Mouse (Mus musculus) lung, embryonic 16.5 days (tissue): ENCODE data around the gene Tmem238. TPM values are rescaled to one million over a fixed set of nuclear protein-coding genes. Genes with fewer than 3 reads are reported as not detected.
"Not testable (repeated sequence)": the region's sequence is repeated elsewhere in the genome, so short reads cannot be mapped to it uniquely, and the experiment has no call there.

Experiments used
- ATAC-seq: fragments of 200-750 bp; cut with Nextera tagmentation; 2 replicates; pipeline ENCODE4 v1.8.0; 2017; ENCODE audit warnings: low read depth, mild to moderate bottlenecking, moderate library complexity
- H3K27ac ChIP-seq: fragments of 300-500 bp; sonication (generic); 2 replicates; pipeline ENCODE4 v1.5.1; 2014; ENCODE audit warnings: mild to moderate bottlenecking, control low read depth, low read length
- H3K27me3 ChIP-seq: fragments of 300-500 bp; sonication (generic); 2 replicates; pipeline ENCODE4 v1.6.1; 2014; ENCODE audit warnings: low read depth, low read length, mixed read lengths; ENCODE audit not compliant: control insufficient read depth, insufficient read depth
- H3K36me3 ChIP-seq: fragments of 300-500 bp; sonication (generic); 2 replicates; pipeline ENCODE4 v1.6.1; 2014; ENCODE audit warnings: low read length; ENCODE audit not compliant: control insufficient read depth, insufficient read depth
- H3K4me1 ChIP-seq: fragments of 300-500 bp; sonication (generic); replicated peaks from 2 replicates; pipeline ENCODE4 v1.6.1; 2014; ENCODE audit warnings: low read length, mixed read lengths; ENCODE audit not compliant: control insufficient read depth, insufficient read depth
- H3K4me2 ChIP-seq: fragments of 300-500 bp; sonication (generic); 2 replicates; pipeline ENCODE4 v1.6.1; 2014; ENCODE audit warnings: low read depth, low read length, control low read depth
- H3K4me3 ChIP-seq: fragments of 300-500 bp; sonication (generic); 2 replicates; pipeline ENCODE4 v1.5.1; 2014; ENCODE audit warnings: mild to moderate bottlenecking, low read length, control low read depth
- H3K9ac ChIP-seq: fragments of 300-500 bp; sonication (generic); 2 replicates; pipeline ENCODE4 v1.6.1; 2014; ENCODE audit warnings: low read length, control low read depth
- H3K9me3 ChIP-seq: fragments of 300-500 bp; sonication (generic); 2 replicates; pipeline ENCODE4 v1.6.1; 2016; ENCODE audit warnings: low read length; ENCODE audit not compliant: control insufficient read depth
- WGBS: fragments of 180-500 bp; shearing (Covaris S2); extraction: QIAGEN DNeasy Blood & Tissue Kit; methylation state at CpG from one replicate; pipeline ENCODE4 v1.1.7; 2014; 5-methylcytosine and 5-hydroxymethylcytosine counted together
- polyA plus RNA-seq: library from polyadenylated mRNA; unstranded; fragments of >200 nt; fragmentation: Nextera tagmentation; extraction: Ambion mirVana; gene quantifications from 2 replicates; pipeline ENCODE4 v1.2.1, GENCODE M21; 2015

Tmem238 gene
- polyA plus RNA-seq, 1 experiment from 2014 or later, result 17.9 TPM

DNA sequence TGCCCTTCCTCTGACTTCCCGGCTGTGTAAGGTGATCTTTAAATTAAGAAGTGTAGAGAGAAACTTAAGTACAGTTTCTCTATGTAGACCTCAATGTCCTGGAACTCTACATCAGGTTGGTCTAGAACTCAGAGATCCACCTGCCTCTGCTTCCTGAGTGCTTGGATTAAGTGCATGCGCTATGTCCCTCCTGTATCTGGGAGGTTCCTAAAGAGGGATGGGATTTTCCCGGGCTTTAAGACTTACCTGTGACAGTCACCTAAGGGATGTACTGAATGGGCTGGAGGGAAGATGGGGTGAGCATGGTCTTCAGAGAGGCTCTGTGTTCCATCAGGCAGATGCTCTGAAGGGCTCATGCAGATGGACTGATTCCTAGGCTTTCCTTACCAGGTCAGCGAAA lies 4.2 kb upstream of the Tmem238 start:
- WGBS, result 36% methylated on average over 4 of the region's 4 CpGs
- Histone ChIP-seq H3K27ac (no peak overlapping the region), H3K27me3 (no peaks in the 10 kb centered on the region), H3K36me3 (peaks cover 28% of the 10 kb centered on the region), H3K9ac (peak overlapping the region; percentile 95), H3K4me2 (peak overlapping the region; percentile 66), H3K9me3 (no peaks in the 10 kb centered on the region), H3K4me3 (peak overlapping the region; percentile 82), H3K4me1 (peaks cover 7% of the 10 kb centered on the region)
- ATAC-seq, result no peak

DNA sequence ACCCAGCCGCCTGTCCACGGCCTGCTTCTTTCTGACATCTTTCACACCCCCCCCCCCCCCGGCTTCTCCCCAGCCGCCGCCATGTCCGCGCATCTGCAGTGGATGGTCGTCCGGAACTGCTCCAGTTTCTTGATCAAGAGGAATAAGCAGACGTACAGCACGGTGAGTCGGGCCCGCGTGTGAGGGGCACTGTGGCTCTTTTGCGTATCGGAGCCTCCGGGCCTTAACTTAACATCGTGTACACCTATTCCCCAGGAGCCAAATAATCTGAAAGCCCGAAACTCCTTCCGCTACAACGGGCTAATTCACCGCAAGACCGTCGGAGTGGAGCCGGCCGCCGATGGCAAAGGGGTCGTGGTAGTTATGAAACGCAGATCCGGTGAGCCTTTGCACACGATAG lies 3.8 kb upstream of the Tmem238 start:
- not testable (repeated sequence) for H3K9me3 ChIP-seq, ATAC-seq, H3K4me1 ChIP-seq, H3K27me3 ChIP-seq
- under 1% methylated on average over 31 of the region's 31 CpGs for WGBS
- peaks cover 28% of the 10 kb centered on the region for H3K36me3 ChIP-seq
- peak overlapping the region; percentile 95 for H3K9ac ChIP-seq
- peak overlapping the region; percentile 86 for H3K27ac ChIP-seq
- H3K4me3 ChIP-seq, result peak overlapping the region; percentile 82
- peak overlapping the region; percentile 66 for H3K4me2 ChIP-seq

DNA sequence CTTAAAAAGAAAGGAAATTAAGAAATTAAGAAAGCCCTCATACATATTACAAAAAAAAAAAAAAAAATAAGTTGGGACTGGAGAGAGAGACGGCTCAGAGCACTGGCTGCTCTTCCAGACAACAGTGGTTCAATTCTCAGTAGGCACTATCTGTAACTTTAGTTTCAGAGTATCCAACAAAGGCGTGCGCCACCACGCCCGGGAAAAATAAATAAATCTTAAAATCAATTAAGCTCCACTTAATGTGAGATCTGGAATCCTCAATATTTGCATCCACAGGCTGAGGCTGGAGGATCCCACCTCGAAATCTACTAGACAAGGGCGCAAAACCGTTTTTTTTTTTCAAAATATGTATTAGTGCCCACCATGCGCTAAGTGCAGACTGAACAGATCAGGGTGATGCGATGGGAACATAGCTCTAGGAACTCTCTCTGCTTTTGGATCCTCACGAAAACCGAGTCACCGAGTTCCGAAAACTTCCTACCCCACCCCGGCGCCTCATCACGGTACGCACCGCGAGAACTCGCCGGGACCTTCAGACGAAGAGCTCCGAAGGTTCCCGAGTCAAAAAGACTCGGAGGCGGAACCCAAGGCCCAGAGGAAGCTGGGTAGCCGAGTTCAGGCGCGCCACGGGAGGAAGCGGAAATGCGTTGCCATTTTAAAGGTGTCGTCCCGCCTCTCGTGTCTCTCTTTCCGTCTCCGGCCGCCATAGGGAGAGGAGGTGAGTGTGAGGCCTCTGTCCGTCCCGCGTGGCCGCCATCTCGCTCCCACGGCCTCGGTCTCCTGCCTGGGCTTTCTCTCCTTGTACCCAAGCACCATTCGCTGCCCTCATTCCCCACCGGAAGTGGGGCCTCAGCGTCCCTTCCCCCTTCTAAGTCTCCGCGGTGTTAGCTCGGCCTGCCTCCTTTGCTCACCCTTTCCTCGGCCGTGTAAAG lies 3.1 kb upstream of the Tmem238 start, which contains the start of gene Rpl28:
Rpl28 (plus strand) TSS at position 597 of the 935 bp plus-strand sequence.
- ATAC-seq, result peak; percentile 91
- peak within 1 kb of the TSS; percentile 82 for H3K4me3 ChIP-seq
- no peaks in the 10 kb centered on the region for H3K9me3 ChIP-seq
- peaks cover 25% of the 10 kb centered on the region for H3K36me3 ChIP-seq
- H3K4me2 ChIP-seq, result peak within 1 kb of the TSS; percentile 66
- H3K4me1 ChIP-seq, result peaks cover 7% of the 10 kb centered on the region
- WGBS, result under 1% methylated on average over 54 of the region's 54 CpGs
- H3K27ac ChIP-seq, result peak within 1 kb of the TSS; percentile 96
- H3K27me3 ChIP-seq, result no peaks in the 10 kb centered on the region
- peak within 1 kb of the TSS; percentile 95 for H3K9ac ChIP-seq

DNA sequence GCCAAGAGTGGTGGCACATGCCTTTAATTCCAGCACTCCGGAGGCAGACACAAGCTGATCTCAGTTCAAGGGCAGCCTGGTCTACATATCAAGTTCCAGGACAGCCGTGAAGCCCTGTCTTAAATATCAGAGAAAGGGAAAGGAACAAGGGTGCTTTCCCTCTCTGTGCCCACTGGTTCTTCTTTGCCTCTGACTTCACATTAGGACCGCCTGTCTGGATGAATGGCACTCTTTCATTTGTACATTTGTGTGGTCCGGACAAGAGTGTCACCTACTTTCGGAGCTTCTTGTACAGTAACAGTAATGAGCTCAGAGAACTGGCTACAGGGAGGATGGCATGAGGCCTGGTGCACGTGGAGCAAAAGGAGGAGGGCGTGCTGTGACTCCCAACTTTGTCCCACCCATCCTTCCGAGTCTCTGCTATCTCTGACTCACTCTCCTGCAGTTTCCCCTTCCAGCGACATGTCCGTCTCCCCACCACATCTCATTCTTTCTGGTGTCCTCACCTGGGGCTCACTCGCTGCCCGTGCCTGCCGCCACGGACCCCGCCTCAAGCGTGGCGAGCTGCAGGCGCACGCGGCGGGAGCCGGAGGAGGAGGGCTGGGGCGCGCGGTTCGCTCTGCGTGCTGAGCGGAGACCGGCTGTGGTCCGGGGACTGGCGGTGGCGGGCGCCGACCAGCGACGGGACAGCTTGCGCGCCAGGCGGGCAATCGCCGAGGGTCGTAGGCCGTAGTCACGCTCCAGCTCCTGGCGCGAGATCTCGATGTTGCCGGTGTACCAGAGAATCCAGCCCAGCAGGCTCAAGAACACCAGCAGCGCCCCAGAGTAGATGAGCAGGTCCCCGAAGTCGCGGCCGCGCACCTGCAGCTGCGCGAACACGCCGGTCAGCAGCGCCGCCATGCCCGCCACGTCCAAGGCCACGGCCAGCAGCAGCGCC lies 689 bp downstream of the Tmem238 start:
- Histone ChIP-seq H3K9me3 (no peaks in the 10 kb centered on the region), H3K36me3 (no peaks in the 10 kb centered on the region), H3K4me2 (peak overlapping the region; percentile 86), H3K4me3 (peak overlapping the region; percentile 64), H3K27me3 (no peaks in the 10 kb centered on the region), H3K4me1 (peaks cover 2% of the 10 kb centered on the region), H3K9ac (peak overlapping the region; percentile 83), H3K27ac (peak overlapping the region; percentile 82)
- peak; percentile 53 for ATAC-seq
- 2% methylated on average over 59 of the region's 64 CpGs for WGBS

DNA sequence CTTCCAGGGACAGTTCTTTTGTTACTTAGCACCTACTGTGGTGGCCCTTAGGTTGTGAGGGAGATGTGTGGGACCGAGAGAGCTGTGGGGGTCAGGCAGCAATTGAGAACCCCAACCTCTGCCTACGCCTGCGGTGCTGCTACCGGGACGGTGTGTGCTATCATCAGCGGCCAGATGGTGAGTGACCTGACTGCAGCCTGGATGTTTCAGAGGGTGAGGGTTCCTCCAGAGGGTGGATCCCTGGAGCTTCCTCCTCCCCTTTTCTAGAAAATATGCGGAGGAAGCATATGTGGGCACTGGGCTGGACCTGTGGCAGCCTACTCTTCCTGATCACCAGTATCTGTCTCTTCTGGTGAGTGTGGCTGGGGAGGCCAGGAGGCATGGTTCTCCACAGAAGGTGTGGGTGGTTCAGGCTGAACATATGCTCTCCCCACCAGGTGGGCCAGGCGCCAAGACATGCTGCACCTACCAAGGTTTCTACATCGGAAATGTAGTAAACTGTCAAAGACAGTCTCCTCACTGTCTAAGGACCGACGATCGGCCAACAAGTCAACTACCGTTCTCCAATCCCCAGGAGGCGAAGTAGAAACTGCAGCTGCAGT lies 5.7 kb downstream of the Tmem238 start:
- peaks cover 3% of the 10 kb centered on the region; the same call in 1 of the 2 replicates for H3K27me3 ChIP-seq
- H3K27ac ChIP-seq, result no peak overlapping the region
- H3K36me3 ChIP-seq, result no peaks in the 10 kb centered on the region
- no peak overlapping the region for H3K9ac ChIP-seq
- H3K4me3 ChIP-seq, result no peak overlapping the region
- ATAC-seq, result no peak
- 73% methylated on average over 14 of the region's 14 CpGs for WGBS
- H3K9me3 ChIP-seq, result no peaks in the 10 kb centered on the region
- H3K4me1 ChIP-seq, result no peaks in the 10 kb centered on the region; the same call in none of the 2 replicates
- H3K4me2 ChIP-seq, result no peak overlapping the region

DNA sequence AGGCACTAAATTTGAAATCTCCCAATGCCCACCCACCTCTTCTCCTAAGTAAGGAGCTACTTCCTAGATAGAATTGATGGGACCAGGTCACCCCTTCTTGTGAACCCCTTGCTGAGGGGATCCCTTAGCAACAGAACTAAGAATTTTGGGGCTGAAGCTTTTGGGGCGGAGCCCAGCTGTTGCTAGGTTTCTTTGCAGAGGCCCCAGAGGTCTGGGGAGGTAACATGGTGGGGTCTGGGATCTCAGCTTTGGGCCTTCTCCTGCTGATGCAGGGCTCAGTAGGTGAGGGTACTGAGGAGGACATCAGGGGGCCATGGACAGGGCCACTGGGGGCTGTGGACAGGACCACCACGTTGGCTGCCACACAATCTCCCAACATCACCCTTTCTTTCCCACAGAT lies 6.7 kb downstream of the Tmem238 start, which contains the start of the genes Il11 and Tmem190:
Il11 (minus strand) TSS at position 101 of the 400 bp plus-strand sequence.
Tmem190 (plus strand) TSS at position 179 of the 400 bp plus-strand sequence.
- Histone ChIP-seq H3K4me3 (no peak within 1 kb of the TSS), H3K27me3 (peaks cover 13% of the 10 kb centered on the region), H3K4me1 (no peaks in the 10 kb centered on the region; the same call in 1 of the 2 replicates), H3K9me3 (no peaks in the 10 kb centered on the region), H3K27ac (no peak within 1 kb of the TSS), H3K9ac (no peak within 1 kb of the TSS), H3K4me2 (no peak within 1 kb of the TSS), H3K36me3 (no peaks in the 10 kb centered on the region)
- WGBS, result 76% methylated on average over 2 of the region's 2 CpGs
- no peak for ATAC-seq

DNA sequence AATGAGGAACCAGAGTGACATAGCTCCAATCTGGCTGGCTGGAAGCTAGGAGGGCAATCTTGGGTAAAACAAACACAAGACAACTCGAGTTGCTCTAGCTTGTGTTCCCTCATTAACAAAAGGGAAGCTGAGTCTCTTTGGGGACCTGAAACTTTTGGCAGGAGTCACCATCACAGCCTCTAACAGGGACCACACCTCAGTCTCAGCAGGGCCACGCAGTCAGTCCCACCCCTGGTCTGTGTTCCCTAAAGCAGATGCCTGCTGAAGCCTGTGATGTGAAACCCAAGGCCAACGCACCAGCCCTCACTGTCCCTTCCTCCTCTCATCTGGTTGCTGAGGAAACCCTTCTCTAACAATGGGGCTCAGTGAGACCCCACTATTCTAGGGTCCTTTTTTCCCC lies 7.3 kb downstream of the Tmem238 start:
- no peaks in the 10 kb centered on the region for H3K36me3 ChIP-seq
- H3K4me1 ChIP-seq, result peaks cover 1% of the 10 kb centered on the region; the same call in 1 of the 2 replicates
- WGBS, result 41% methylated on average over 3 of the region's 3 CpGs
- H3K27me3 ChIP-seq, result peaks cover 20% of the 10 kb centered on the region
- H3K9me3 ChIP-seq, result no peaks in the 10 kb centered on the region
- ATAC-seq, result no peak
- no peak overlapping the region for H3K9ac ChIP-seq
- no peak overlapping the region for H3K4me2 ChIP-seq
- no peak overlapping the region for H3K27ac ChIP-seq
- no peak overlapping the region for H3K4me3 ChIP-seq

DNA sequence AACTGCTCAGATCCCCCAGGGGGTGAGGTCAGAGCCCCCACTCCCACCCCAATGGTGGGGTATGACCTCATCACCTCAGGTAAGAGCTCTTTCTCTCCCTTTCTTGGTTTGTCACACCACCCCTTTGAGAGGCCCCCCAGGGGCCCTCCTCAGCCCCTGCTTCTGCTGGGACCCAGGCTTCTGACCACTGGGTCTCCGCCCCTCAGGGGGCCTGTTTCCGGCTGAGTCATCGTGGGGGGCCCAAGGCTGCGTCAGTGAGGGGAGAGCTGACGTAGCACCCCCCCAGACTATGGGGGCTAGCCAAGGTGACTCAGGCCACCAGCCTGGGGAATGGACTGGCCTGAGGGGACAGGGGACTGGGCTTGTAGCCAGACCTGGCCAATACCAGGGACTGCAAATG lies 9.5 kb downstream of the Tmem238 start:
- Histone ChIP-seq H3K27ac (no peak overlapping the region), H3K9me3 (no peaks in the 10 kb centered on the region), H3K36me3 (no peaks in the 10 kb centered on the region), H3K9ac (no peak overlapping the region), H3K4me3 (no peak overlapping the region), H3K4me2 (no peak overlapping the region), H3K27me3 (peaks cover 38% of the 10 kb centered on the region), H3K4me1 (peaks cover 5% of the 10 kb centered on the region)
- ATAC-seq, result no peak
- WGBS, result 31% methylated on average over 5 of the region's 5 CpGs
